Mouse (Mus musculus) thymus, adult 2 months (tissue): ENCODE data around the gene Rcsd1. TPM values are rescaled to one million over a fixed set of nuclear protein-coding genes. Genes with fewer than 3 reads are reported as not detected.
A peak's percentile ranks its signal among the peaks of the same experiment; 100 is the strongest.

Experiments used
- DNase-seq: peaks from one replicate; pipeline ENCODE4 v3.0.0; 2021
- H3K27ac ChIP-seq: fragments of 200-500 bp; 2 replicates; pipeline ENCODE4 v1.5.1; 2012; ENCODE audit warnings: low read length, control low read depth; ENCODE audit not compliant: control insufficient read depth, insufficient read depth
- H3K27me3 ChIP-seq: fragments of 200-500 bp; 2 replicates; pipeline ENCODE4 v1.6.1; 2012; ENCODE audit warnings: mild to moderate bottlenecking, low read length, moderate library complexity, mixed read lengths; ENCODE audit not compliant: control insufficient read depth, insufficient read depth
- H3K36me3 ChIP-seq: fragments of 200-500 bp; 2 replicates; pipeline ENCODE4 v1.6.1; 2012; ENCODE audit warnings: mild to moderate bottlenecking, low read length, moderate library complexity; ENCODE audit not compliant: control insufficient read depth, insufficient read depth
- H3K4me1 ChIP-seq: fragments of 200-500 bp; replicated peaks from 2 replicates; pipeline ENCODE4 v1.6.1; 2012; ENCODE audit warnings: low read length; ENCODE audit not compliant: control insufficient read depth, insufficient read depth
- H3K4me3 ChIP-seq: fragments of 200-500 bp; 2 replicates; pipeline ENCODE4 v1.5.1; 2012; ENCODE audit warnings: mild to moderate bottlenecking, low read length, control low read depth, moderate library complexity; ENCODE audit not compliant: control insufficient read depth, insufficient read depth
- CTCF ChIP-seq: fragments of 200-500 bp; IDR thresholded peaks from 2 replicates; pipeline ENCODE4 v1.5.1; 2012; ENCODE audit warnings: mild to moderate bottlenecking, control low read depth, low read length, moderate library complexity, borderline replicate concordance; ENCODE audit not compliant: control insufficient read depth, poor library complexity, insufficient read depth; ENCODE audit errors: extremely low read depth
- POLR2A ChIP-seq: fragments of 200-500 bp; IDR thresholded peaks from 2 replicates; pipeline ENCODE4 v1.6.1; 2012; ENCODE audit warnings: mild to moderate bottlenecking, low read length, control low read depth, moderate library complexity; ENCODE audit not compliant: control insufficient read depth, poor library complexity, insufficient read depth; ENCODE audit errors: extremely low read depth
- WGBS: fragments of 180-500 bp; shearing (Covaris S2); methylation state at CpG from one replicate; pipeline ENCODE4 v1.1.7; 2018; 5-methylcytosine and 5-hydroxymethylcytosine counted together
- polyA plus RNA-seq: library from polyadenylated mRNA; depleted of rRNA; stranded (reverse); fragments of >200 nt; gene quantifications from 2 replicates; pipeline ENCODE4 v1.2.3, GENCODE M21; 2012

Rcsd1 gene
- polyA plus RNA-seq, 1 experiment = 249 TPM

DNA sequence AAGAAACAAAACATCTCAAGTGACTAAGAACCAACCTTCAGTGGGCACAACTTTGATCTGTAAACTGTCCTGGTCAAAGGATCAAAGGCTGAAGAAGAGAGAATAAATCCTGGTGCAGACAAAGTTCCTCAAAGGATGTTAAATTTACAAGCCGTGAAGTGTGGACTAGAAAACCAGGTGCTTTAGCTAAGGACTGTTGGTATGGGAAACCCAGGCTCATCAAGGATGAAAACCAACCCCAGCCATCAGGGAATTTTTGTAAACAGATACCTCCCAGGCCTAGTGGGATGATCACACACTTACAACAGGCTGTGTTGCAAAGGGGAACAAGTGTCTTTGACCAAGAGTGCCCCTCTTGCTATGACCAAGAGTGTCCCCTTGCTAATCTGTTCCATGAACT is 29.4 kb upstream of the Rcsd1 start:
- no peak for DNase-seq
- WGBS = 90% methylated on average over 1 of the region's 1 CpGs
- no peaks in the 10 kb centered on the region for H3K27me3 ChIP-seq
- H3K27ac ChIP-seq = no peak overlapping the region
- no peak for TF ChIP-seq CTCF
- no peak for TF ChIP-seq POLR2A
- peaks cover 2% of the 10 kb centered on the region for H3K4me1 ChIP-seq
- H3K36me3 ChIP-seq = no peaks in the 10 kb centered on the region
- no peak overlapping the region for H3K4me3 ChIP-seq

DNA sequence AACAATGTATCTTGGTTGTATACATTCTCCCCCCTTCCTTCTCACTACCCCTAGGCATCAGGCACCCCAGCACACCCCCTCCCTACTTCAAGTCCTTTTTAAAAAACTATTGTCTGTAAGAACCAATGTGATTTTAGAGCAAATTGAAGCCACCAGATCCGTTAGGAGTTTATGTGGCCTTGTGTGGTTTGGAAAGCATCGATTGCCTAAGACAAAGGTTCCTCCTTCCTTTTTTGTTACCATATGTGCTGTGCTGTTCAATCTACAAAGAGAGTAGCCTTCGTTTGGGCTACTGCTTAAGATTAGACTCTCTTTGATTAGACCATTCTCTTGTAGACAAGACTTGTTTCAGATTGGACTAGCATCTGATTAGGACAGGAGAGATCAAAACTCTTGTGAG is 28.3 kb upstream of the Rcsd1 start:
- WGBS = 32% methylated on average over 3 of the region's 3 CpGs
- Histone ChIP-seq H3K4me1 (peaks cover 2% of the 10 kb centered on the region), H3K4me3 (no peak overlapping the region), H3K27me3 (no peaks in the 10 kb centered on the region), H3K27ac (no peak overlapping the region), H3K36me3 (no peaks in the 10 kb centered on the region)
- DNase-seq = no peak
- no peak for TF ChIP-seq POLR2A
- no peak for TF ChIP-seq CTCF

DNA sequence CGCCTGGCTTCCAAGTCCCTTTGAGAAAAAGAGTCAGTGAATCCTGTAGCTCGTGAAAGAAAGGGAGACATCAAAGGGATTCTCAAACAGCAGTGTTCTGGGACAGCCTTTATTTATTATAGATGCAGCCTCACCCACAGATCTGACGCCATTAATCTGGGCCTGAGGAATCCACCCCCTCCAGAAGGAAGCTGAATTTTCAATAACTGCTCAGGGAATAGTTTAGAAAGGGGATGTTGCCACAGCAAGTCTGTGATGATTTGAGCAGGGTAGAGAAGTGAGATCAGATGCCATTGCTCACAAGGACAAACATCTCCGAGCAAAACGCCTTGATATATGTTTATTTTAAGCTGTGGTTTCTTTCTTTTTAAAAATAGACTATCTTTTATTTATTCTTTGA is 27.9 kb upstream of the Rcsd1 start:
- DNase-seq = no peak
- TF ChIP-seq POLR2A = no peak
- peaks cover 2% of the 10 kb centered on the region for H3K4me1 ChIP-seq
- no peak overlapping the region for H3K4me3 ChIP-seq
- no peaks in the 10 kb centered on the region for H3K36me3 ChIP-seq
- 83% methylated on average over 5 of the region's 5 CpGs for WGBS
- no peaks in the 10 kb centered on the region for H3K27me3 ChIP-seq
- no peak overlapping the region for H3K27ac ChIP-seq

DNA sequence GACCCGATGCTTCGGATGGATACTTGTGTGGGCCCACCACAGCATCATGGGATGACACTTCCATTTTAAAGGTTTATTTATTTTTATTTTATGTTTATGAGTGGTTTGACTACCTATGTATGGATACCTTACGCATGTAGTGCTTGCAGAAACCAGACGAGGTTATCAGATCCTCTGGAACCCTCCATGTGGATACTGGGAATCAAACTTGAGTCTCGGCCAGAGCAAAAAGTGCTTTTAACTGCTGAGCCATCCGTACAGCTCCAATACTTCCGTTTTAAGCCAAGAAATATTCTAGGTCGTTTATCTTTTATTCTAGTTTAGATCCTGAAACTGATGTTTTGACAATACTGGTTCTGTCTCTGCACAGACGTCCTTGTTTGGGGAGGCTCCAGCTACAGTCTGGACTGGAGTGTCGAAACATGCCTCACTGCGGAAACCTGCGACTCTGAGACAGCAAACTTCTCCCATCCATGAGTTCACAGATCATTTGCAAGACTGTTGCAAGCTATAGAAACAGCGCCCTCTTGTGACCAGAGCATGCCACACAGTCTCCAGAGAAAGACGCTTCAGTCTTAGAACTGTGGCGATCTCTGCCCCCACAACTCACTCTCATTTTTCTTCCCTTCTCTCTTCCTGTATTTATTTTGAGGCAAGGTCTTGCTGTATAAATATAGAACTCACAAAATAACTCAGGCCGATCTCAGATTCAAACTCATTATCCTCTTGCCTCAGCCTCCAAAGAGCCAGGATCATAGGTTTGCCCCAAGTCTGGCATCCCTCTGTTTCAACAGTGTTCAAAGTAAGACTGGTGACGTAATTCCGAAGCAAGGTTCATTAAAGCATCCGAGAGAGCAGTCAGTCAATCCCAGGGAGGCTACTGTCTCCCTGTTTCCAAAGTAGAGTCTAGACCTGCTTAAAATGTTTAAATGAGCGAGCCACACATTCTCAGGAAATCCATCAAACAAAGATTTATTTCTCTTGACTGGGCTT is 26.6 kb upstream of the Rcsd1 start:
- TF ChIP-seq CTCF (no peak), POLR2A (no peak)
- Histone ChIP-seq H3K27ac (no peak overlapping the region), H3K27me3 (no peaks in the 10 kb centered on the region), H3K4me3 (no peak overlapping the region), H3K36me3 (no peaks in the 10 kb centered on the region), H3K4me1 (peaks cover 2% of the 10 kb centered on the region)
- DNase-seq = peak; percentile 89
- 34% methylated on average over 20 of the region's 20 CpGs for WGBS

GRCm38 (mm10) chr1:165734840-165735239 is 25.3 kb upstream of the Rcsd1 start:
- WGBS = 32% methylated on average over 2 of the region's 2 CpGs
- no peak overlapping the region for H3K27ac ChIP-seq
- DNase-seq = no peak

DNA sequence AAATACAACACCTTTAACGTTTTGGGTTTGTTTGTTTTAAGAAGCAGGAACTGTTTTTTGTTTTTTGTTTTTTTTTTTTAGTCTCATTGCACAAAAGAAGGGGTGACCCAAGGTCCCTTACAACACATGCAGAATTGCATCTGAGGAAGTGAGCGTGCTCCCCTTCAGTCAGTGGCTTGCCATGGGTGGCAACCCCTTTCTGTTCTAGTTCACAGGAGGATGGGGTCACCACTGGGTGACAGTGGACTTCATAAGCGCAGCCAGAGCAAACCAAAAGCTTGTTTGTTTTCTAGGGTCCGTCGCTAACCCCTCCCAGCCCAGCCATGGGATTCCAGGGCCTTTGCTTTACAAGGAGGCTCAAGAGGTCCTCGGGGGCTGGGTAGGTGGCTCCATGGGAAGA is 22.0 kb upstream of the Rcsd1 start:
- Histone ChIP-seq H3K27ac (no peak overlapping the region), H3K27me3 (no peaks in the 10 kb centered on the region), H3K36me3 (no peaks in the 10 kb centered on the region), H3K4me1 (peaks cover 19% of the 10 kb centered on the region), H3K4me3 (no peak overlapping the region)
- WGBS = 94% methylated on average over 6 of the region's 6 CpGs
- no peak for DNase-seq
- no peak for TF ChIP-seq POLR2A
- TF ChIP-seq CTCF = no peak

More at GRCm38 (mm10) chr1:165734840-165735239, 25.3 kb upstream of the Rcsd1 start:
- no peak for TF ChIP-seq POLR2A
- no peak for TF ChIP-seq CTCF
- Histone ChIP-seq H3K4me1 (peaks cover 8% of the 10 kb centered on the region), H3K36me3 (no peaks in the 10 kb centered on the region), H3K27me3 (no peaks in the 10 kb centered on the region), H3K4me3 (no peak overlapping the region)
